Mouse (Mus musculus) G1E (cell line): ENCODE data around the gene Olfml1.

Experiments used
- CTCF ChIP-seq: IDR thresholded peaks from 2 replicates; pipeline ENCODE4 v1.5.1; 2012; ENCODE audit warnings: low read depth, low read length, inconsistent platforms, mixed read lengths
- GATA1 ChIP-seq: IDR thresholded peaks from 2 replicates; pipeline ENCODE4 v1.6.1; 2012; ENCODE audit warnings: borderline replicate concordance, low read length, inconsistent platforms, mixed read lengths
- GATA2 ChIP-seq: IDR thresholded peaks from 2 replicates; pipeline ENCODE4 v1.6.1; 2012; ENCODE audit warnings: low read depth, low read length, inconsistent platforms, borderline replicate concordance
- POLR2AphosphoS5 ChIP-seq: IDR thresholded peaks from 2 replicates; pipeline ENCODE4 v1.6.1; 2012; ENCODE audit warnings: low read depth, low read length, inconsistent platforms; ENCODE audit not compliant: insufficient replicate concordance
- TAL1 ChIP-seq: conservative IDR thresholded peaks from 2 replicates; pipeline ENCODE4 v1.6.1; 2012; ENCODE audit warnings: low read depth, low read length, inconsistent platforms, mixed read lengths

DNA sequence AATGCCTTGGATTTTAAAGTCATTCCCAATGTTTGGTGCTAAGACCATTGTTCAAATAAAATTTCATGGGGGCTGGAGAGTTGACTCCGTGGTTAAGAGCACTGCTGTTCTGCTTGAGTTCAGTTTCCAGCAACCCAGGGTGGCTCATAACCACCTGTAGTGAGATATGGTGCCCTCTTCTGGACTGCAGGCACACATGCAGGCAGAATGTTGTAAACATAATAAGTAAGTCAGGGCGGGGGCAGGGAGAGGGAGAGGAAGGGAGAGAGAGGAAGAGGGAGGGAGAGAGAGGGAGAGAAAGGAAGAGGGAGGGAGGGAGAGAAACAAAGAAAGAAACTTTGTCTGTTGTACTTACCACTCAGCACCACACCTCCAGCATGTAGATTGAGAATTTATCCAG is 6.6 kb downstream of the Olfml1 start:
- TF ChIP-seq CTCF (no peak), POLR2AphosphoS5 (no peak), GATA2 (no peak), GATA1 (no peak), TAL1 (no peak)
